Mouse (Mus musculus): Measurements from ENCODE around the gene Tnfsf9. TPM values are rescaled to one million over a fixed set of nuclear protein-coding genes. Genes with fewer than 3 reads are reported as not detected.

The Tnfsf9 gene
- polyA plus RNA-seq, 1 experiment = 0.04 TPM

DNA sequence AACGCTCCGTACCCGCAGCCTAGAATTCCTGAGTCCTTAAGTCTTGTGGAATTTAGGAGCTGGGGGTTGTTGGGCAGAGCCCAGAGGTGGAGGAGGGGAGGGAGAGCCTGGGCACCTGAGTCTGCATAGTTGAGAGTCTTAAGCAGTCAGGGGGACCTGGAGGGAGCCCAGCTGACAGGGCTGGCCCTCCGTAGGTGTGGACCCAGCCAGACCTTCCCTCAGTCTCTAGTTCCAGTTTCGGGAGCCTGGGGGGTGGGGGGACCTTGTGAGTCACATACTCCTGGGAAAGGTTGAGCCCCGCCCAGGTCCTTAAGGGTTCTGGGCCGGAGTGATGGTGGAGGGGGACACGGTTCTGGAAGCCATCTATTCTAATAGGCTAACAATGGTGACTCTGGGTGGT lies 42.1 kb upstream of the Tnfsf9 start:
- Histone ChIP-seq H3K4me3 (replicated peaks) (no peak overlapping the region), H3K27me3 (ENCODE audit: control insufficient read depth) (peaks cover 76% of the 10 kb centered on the region), H3K4me1 (ENCODE audit: control insufficient read depth) (peaks cover 49% of the 10 kb centered on the region), H3K9me3 (ENCODE audit: control insufficient read depth, low read length) (no peaks in the 10 kb centered on the region; the same call in 1 of the 2 replicates), H3K36me3 (ENCODE audit: control insufficient read depth) (peaks cover 3% of the 10 kb centered on the region; the same call in 1 of the 2 replicates)
- TF ChIP-seq GATA1 (IDR thresholded peaks at IDR 0.05; ENCODE audit: low read length) (no peak), TAL1 (IDR thresholded peaks at IDR 0.05; ENCODE audit: low read length) (no peak)

DNA sequence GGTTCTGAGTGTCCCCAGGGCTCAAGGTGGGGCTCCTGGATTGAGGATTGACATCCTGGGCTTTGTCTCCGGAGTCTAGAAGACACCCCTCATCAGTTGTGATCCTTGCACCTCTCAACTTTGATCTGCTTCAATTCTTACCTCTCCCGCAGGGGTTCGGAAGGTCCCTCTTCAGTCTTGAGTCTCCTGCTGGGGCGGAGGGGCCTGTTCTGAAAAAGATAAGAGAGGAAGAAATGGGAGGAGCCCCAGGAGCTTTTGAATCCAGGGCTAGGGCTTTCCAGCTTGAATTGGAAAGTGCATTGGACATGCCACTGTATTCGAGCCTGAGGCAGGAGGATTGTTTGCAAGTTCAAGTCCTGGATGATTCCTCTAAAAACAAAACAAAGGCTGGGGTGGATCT lies 38.2 kb upstream of the Tnfsf9 start:
- H3K36me3 ChIP-seq (ENCODE audit: control insufficient read depth) = peaks cover 3% of the 10 kb centered on the region; the same call in 1 of the 2 replicates
- H3K9me3 ChIP-seq (ENCODE audit: control insufficient read depth, low read length) = no peaks in the 10 kb centered on the region; the same call in 1 of the 2 replicates
- H3K4me3 ChIP-seq (replicated peaks) = no peak overlapping the region
- peaks cover 26% of the 10 kb centered on the region for H3K4me1 ChIP-seq (ENCODE audit: control insufficient read depth)
- no peak for TF ChIP-seq TAL1 (IDR thresholded peaks at IDR 0.05; ENCODE audit: low read length)
- no peak for TF ChIP-seq GATA1 (IDR thresholded peaks at IDR 0.05; ENCODE audit: low read length)
- peaks cover 38% of the 10 kb centered on the region for H3K27me3 ChIP-seq (ENCODE audit: control insufficient read depth)

DNA sequence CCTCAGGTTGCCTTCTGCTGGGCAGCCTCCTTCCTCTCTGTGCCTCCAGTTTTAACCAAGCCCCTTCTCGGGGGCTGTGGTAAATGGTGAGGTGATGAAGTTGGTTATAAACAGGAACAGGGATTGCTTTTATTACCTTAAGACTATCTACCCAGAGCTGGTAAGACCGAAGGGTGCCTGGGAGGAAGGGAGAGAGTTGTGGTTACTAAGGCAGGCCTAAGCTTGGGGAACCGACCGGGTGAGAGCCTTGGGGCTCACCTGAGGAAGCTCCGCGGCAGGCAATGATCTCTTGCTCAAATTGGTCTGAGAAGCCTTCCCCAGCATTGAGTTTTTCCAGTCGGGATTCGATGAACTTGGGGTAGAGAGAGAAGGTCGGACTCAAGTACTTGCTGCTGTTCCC lies 34.9 kb upstream of the Tnfsf9 start:
- H3K4me3 ChIP-seq (replicated peaks) = no peak overlapping the region
- peaks cover 1% of the 10 kb centered on the region; the same call in 1 of the 2 replicates for H3K36me3 ChIP-seq (ENCODE audit: control insufficient read depth)
- TF ChIP-seq GATA1 (IDR thresholded peaks at IDR 0.05; ENCODE audit: low read length) (no peak), TAL1 (IDR thresholded peaks at IDR 0.05; ENCODE audit: low read length) (no peak)
- H3K27me3 ChIP-seq (ENCODE audit: control insufficient read depth) = peaks cover 9% of the 10 kb centered on the region
- peaks cover 17% of the 10 kb centered on the region for H3K4me1 ChIP-seq (ENCODE audit: control insufficient read depth)
- H3K9me3 ChIP-seq (ENCODE audit: control insufficient read depth, low read length) = no peaks in the 10 kb centered on the region

DNA sequence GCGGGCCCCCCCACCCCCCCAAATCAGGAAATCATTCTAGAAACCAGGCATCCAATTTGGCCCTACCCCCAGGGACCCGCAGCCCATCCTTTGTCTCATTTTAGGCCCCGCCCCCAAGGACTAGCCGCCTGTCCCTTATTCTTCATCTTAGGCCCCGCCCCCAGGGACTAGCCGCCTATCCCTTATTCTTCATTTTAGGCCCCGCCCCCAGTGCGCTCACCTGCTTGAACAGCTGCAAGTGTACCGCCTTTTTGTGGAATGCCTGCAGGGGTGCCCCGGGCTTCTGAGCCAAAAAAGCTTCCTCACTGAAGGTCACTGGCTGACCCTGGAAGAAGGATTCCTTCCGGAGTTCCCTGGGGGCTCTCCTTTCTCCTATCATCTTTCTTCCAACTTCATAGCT lies 34.4 kb upstream of the Tnfsf9 start:
- Histone ChIP-seq H3K4me1 (ENCODE audit: control insufficient read depth) (peaks cover 16% of the 10 kb centered on the region), H3K9me3 (ENCODE audit: control insufficient read depth, low read length) (no peaks in the 10 kb centered on the region), H3K36me3 (ENCODE audit: control insufficient read depth) (no peaks in the 10 kb centered on the region), H3K4me3 (replicated peaks) (no peak overlapping the region), H3K27me3 (ENCODE audit: control insufficient read depth) (peaks cover 6% of the 10 kb centered on the region; the same call in 1 of the 2 replicates)
- TF ChIP-seq GATA1 (IDR thresholded peaks at IDR 0.05; ENCODE audit: low read length) (no peak), TAL1 (IDR thresholded peaks at IDR 0.05; ENCODE audit: low read length) (no peak)

DNA sequence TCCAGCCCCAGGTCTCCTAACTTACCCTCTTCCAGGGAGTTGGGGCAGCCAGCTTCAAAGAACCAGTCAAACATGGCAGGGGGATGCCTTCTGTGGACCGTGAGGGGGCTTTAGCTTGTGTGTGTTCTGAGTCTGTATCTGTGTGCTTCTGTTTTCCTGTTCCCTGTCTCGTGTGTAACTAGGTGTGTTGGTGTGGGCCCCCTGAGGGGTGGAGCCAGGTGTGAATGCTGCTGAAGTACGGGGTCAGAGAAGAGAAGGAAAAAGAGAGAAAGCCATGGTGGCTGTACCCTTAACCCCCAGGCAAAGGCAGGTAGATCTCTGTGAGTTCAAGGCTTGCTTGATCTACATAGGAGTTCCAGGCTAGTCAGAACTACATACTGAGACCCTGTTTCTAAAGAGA lies 28.2 kb upstream of the Tnfsf9 start:
- Histone ChIP-seq H3K27me3 (ENCODE audit: control insufficient read depth) (no peaks in the 10 kb centered on the region; the same call in 1 of the 2 replicates), H3K4me1 (ENCODE audit: control insufficient read depth) (no peaks in the 10 kb centered on the region; the same call in 1 of the 2 replicates), H3K36me3 (ENCODE audit: control insufficient read depth) (no peaks in the 10 kb centered on the region), H3K4me3 (replicated peaks) (no peak overlapping the region), H3K9me3 (ENCODE audit: control insufficient read depth, low read length) (no peaks in the 10 kb centered on the region)
- TF ChIP-seq TAL1 (IDR thresholded peaks at IDR 0.05; ENCODE audit: low read length) (no peak), GATA1 (IDR thresholded peaks at IDR 0.05; ENCODE audit: low read length) (no peak)

- TF ChIP-seq TAL1 (IDR thresholded peaks at IDR 0.05; ENCODE audit: low read length) = no peak
- no peak for TF ChIP-seq GATA1 (IDR thresholded peaks at IDR 0.05; ENCODE audit: low read length)
- no peaks in the 10 kb centered on the region for H3K9me3 ChIP-seq (ENCODE audit: control insufficient read depth, low read length)
- no peaks in the 10 kb centered on the region for H3K36me3 ChIP-seq (ENCODE audit: control insufficient read depth)
- no peak within 1 kb of the TSS for H3K4me3 ChIP-seq (replicated peaks)
- H3K4me1 ChIP-seq (ENCODE audit: control insufficient read depth) = no peaks in the 10 kb centered on the region; the same call in 1 of the 2 replicates
- H3K27me3 ChIP-seq (ENCODE audit: control insufficient read depth) = no peaks in the 10 kb centered on the region; the same call in 1 of the 2 replicates
Measured at GRCm38 (mm10) chr17:57078336-57078735, 26.8 kb upstream of the Tnfsf9 start, which contains the start of gene Dennd1c. Dennd1c (minus strand) TSS chr17:57078514.

GRCm38 (mm10) chr17:57079919-57080318 lies 25.2 kb upstream of the Tnfsf9 start:
- TF ChIP-seq GATA1 (IDR thresholded peaks at IDR 0.05; ENCODE audit: low read length) (no peak), TAL1 (IDR thresholded peaks at IDR 0.05; ENCODE audit: low read length) (no peak)
- H3K9me3 ChIP-seq (ENCODE audit: control insufficient read depth, low read length) = no peaks in the 10 kb centered on the region
- no peaks in the 10 kb centered on the region; the same call in 1 of the 2 replicates for H3K27me3 ChIP-seq (ENCODE audit: control insufficient read depth)
- H3K4me3 ChIP-seq (replicated peaks) = no peak overlapping the region
- no peaks in the 10 kb centered on the region for H3K36me3 ChIP-seq (ENCODE audit: control insufficient read depth)
- H3K4me1 ChIP-seq (ENCODE audit: control insufficient read depth) = no peaks in the 10 kb centered on the region; the same call in 1 of the 2 replicates

DNA sequence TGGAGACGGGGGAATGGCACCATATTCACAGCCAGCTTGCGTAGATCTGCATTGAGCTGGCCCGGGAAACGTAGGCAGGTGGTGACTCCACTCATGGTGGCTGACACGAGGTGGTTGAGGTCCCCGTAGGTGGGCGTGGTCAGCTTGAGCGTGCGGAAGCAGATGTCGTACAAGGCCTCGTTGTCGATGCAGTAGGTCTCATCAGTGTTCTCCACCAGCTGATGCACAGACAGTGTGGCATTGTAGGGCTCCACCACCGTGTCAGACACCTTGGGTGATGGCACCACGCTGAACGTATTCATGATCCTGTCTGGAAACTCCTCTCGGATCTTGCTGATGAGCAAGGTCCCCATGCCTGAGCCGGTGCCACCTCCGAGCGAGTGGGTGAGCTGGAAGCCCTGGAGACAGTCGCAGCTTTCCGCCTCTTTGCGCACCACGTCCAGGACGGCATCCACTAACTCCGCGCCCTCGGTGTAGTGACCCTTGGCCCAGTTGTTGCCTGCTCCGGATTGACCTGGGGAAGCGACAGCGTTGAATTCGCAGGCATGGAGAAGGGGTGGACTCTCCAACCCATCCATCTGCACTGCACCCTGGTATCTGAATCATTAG lies 23.8 kb upstream of the Tnfsf9 start:
- Histone ChIP-seq H3K4me1 (ENCODE audit: control insufficient read depth) (no peaks in the 10 kb centered on the region; the same call in 1 of the 2 replicates), H3K27me3 (ENCODE audit: control insufficient read depth) (peaks cover 3% of the 10 kb centered on the region; the same call in 1 of the 2 replicates), H3K9me3 (ENCODE audit: control insufficient read depth, low read length) (no peaks in the 10 kb centered on the region), H3K4me3 (replicated peaks) (no peak overlapping the region), H3K36me3 (ENCODE audit: control insufficient read depth) (no peaks in the 10 kb centered on the region)
- no peak for TF ChIP-seq TAL1 (IDR thresholded peaks at IDR 0.05; ENCODE audit: low read length)
- no peak for TF ChIP-seq GATA1 (IDR thresholded peaks at IDR 0.05; ENCODE audit: low read length)

DNA sequence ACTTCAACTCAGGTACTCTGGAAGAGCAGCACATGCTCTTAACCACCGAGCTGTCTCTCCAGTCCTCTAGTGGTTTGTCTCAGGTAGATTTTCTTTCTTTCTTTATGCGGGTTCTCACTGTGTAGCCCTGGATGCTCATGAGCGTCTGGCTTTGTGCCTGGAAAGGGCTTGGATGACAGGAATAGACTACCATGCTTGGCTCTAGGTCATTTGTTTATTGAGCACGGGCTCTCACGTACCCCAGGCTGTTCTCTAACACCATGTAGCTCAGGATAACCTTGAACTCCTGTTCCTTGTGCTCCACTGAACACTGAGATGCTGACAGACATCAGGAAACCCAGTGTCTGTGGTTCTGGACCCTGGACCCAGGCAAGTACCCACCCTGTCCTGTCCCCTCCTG lies 22.6 kb upstream of the Tnfsf9 start:
- Histone ChIP-seq H3K36me3 (ENCODE audit: control insufficient read depth) (no peaks in the 10 kb centered on the region), H3K9me3 (ENCODE audit: control insufficient read depth, low read length) (no peaks in the 10 kb centered on the region), H3K4me1 (ENCODE audit: control insufficient read depth) (no peaks in the 10 kb centered on the region; the same call in 1 of the 2 replicates), H3K27me3 (ENCODE audit: control insufficient read depth) (peaks cover 12% of the 10 kb centered on the region), H3K4me3 (replicated peaks) (no peak overlapping the region)
- TF ChIP-seq TAL1 (IDR thresholded peaks at IDR 0.05; ENCODE audit: low read length) = no peak
- no peak for TF ChIP-seq GATA1 (IDR thresholded peaks at IDR 0.05; ENCODE audit: low read length)
